Mouse (Mus musculus): ENCODE measurements around the gene Ulk2. TPM values are rescaled to one million over a fixed set of nuclear protein-coding genes. Genes with fewer than 3 reads are reported as not detected.

Gene Ulk2
- total and polyA plus RNA-seq, 3 experiments = 7.9 to 10.5 (median 9.3) TPM

GRCm38 (mm10) chr11:61745781-61746180 is 109.1 kb downstream of the Ulk2 start:
- no peak for DNase-seq (ENCODE audit: extremely low read depth)
- TF ChIP-seq MXI1 (IDR thresholded peaks at IDR 0.05; ENCODE audit: low read depth, low read length) = no peak
- no peak for TF ChIP-seq ZMIZ1 (IDR thresholded peaks at IDR 0.05; ENCODE audit: low read depth, low read length)
- no peak for TF ChIP-seq NRF1 (IDR thresholded peaks at IDR 0.05; ENCODE audit: low read depth, low read length)
- no peak for TF ChIP-seq PAX5 (IDR thresholded peaks at IDR 0.05; ENCODE audit: low read length)
- no peak for TF ChIP-seq USF1 (IDR thresholded peaks at IDR 0.05; ENCODE audit: low read depth, low read length)
- no peak for TF ChIP-seq SIN3A (IDR thresholded peaks at IDR 0.05; ENCODE audit: low read length)
- no peak for TF ChIP-seq CTCF (conservative IDR thresholded peaks at IDR 0.05 in 1 of 2, IDR thresholded peaks at IDR 0.05 in 1 of 2; ENCODE audit: low read depth in 2 of 2, low read length in 2 of 2)
- TF ChIP-seq ZNF384 (IDR thresholded peaks at IDR 0.05; ENCODE audit: low read depth, low read length) = no peak
- H3K36me3 ChIP-seq (replicated peaks in 1 of 2; ENCODE audit: control insufficient read depth in 1 of 2, insufficient read depth in 1 of 2, low read length in 1 of 2) = peaks cover 65 to 91% of the 10 kb centered on the region in 2 experiments

GRCm38 (mm10) chr11:61744460-61744859 is 110.4 kb downstream of the Ulk2 start:
- H3K27ac ChIP-seq (ENCODE audit: insufficient read depth, low read depth) = no peak overlapping the region
- peaks cover 64 to 90% of the 10 kb centered on the region in 2 experiments for H3K36me3 ChIP-seq (replicated peaks in 1 of 2; ENCODE audit: control insufficient read depth in 1 of 2, insufficient read depth in 1 of 2, low read length in 1 of 2)
- H3K79me2 ChIP-seq (replicated peaks; ENCODE audit: control insufficient read depth, extremely low read depth, insufficient read depth, poor library complexity, severe bottlenecking) = no peaks in the 10 kb centered on the region
- no peaks in the 10 kb centered on the region for H3K9me3 ChIP-seq (replicated peaks; ENCODE audit: low read length)
- H3K4me3 ChIP-seq (replicated peaks in 1 of 3; ENCODE audit: low read depth in 2 of 3, low read length in 2 of 3, poor library complexity in 1 of 3) = no peak overlapping the region
- no peak for DNase-seq (ENCODE audit: extremely low read depth)
- H3K4me1 ChIP-seq (ENCODE audit: control insufficient read depth in 1 of 2, insufficient read depth in 2 of 2) = peaks cover 0 to 7% of the 10 kb centered on the region in 2 experiments; a peak in 1 of 4 replicates
- dilution Hi-C loops (cut with MboI; ENCODE audit: extremely low pct_ligation_motif_present, extremely low pct_unique_long_range_greater_than_20kb, low sequenced_read_pairs) (no loop called here), in situ Hi-C loops (cut with MboI; ENCODE audit: low pct_ligation_motif_present, low pct_unique_long_range_greater_than_20kb, low sequenced_read_pairs) (no loop called here)
- H3K9ac ChIP-seq (ENCODE audit: insufficient read depth, low read depth) = no peak overlapping the region
- no peak overlapping the region for H3K4me2 ChIP-seq (ENCODE audit: insufficient read depth, low read depth, poor library complexity, severe bottlenecking)
- peak; percentile 35 to 45; a peak in 3 of 4 replicates for TF ChIP-seq CTCF (conservative IDR thresholded peaks at IDR 0.05 in 1 of 2, IDR thresholded peaks at IDR 0.05 in 1 of 2; ENCODE audit: low read depth in 2 of 2, low read length in 2 of 2)
- no peak for TF ChIP-seq IRF4 (IDR thresholded peaks at IDR 0.05; ENCODE audit: low read depth, low read length)
- TF ChIP-seq MXI1 (IDR thresholded peaks at IDR 0.05; ENCODE audit: low read depth, low read length) = no peak
- H3K27me3 ChIP-seq (replicated peaks) = no peaks in the 10 kb centered on the region

More at GRCm38 (mm10) chr11:61745781-61746180, 109.1 kb downstream of the Ulk2 start:
- in situ Hi-C loops (cut with MboI; ENCODE audit: low pct_ligation_motif_present, low pct_unique_long_range_greater_than_20kb, low sequenced_read_pairs) = no loop called here
- Histone ChIP-seq H3K27me3 (replicated peaks) (no peaks in the 10 kb centered on the region), H3K4me1 (ENCODE audit: control insufficient read depth in 1 of 2, insufficient read depth in 2 of 2) (peaks cover 0 to 7% of the 10 kb centered on the region in 2 experiments; a peak in 1 of 4 replicates), H3K9ac (ENCODE audit: insufficient read depth, low read depth) (no peak overlapping the region), H3K4me3 (replicated peaks in 1 of 3; ENCODE audit: low read depth in 2 of 3, low read length in 2 of 3, poor library complexity in 1 of 3) (no peak overlapping the region), H3K4me2 (ENCODE audit: insufficient read depth, low read depth, poor library complexity, severe bottlenecking) (no peak overlapping the region), H3K9me3 (replicated peaks; ENCODE audit: low read length) (no peaks in the 10 kb centered on the region), H3K79me2 (replicated peaks; ENCODE audit: control insufficient read depth, extremely low read depth, insufficient read depth, poor library complexity, severe bottlenecking) (no peaks in the 10 kb centered on the region; the same call in 1 of the 2 replicates), H3K27ac (ENCODE audit: insufficient read depth, low read depth) (no peak overlapping the region)
- dilution Hi-C loops (cut with MboI; ENCODE audit: extremely low pct_ligation_motif_present, extremely low pct_unique_long_range_greater_than_20kb, low sequenced_read_pairs) = no loop called here

GRCm38 (mm10) chr11:61743768-61744167 is 111.1 kb downstream of the Ulk2 start:
- Histone ChIP-seq H3K9ac (ENCODE audit: insufficient read depth, low read depth) (no peak overlapping the region), H3K4me2 (ENCODE audit: insufficient read depth, low read depth, poor library complexity, severe bottlenecking) (no peak overlapping the region), H3K9me3 (replicated peaks; ENCODE audit: low read length) (no peaks in the 10 kb centered on the region), H3K27ac (ENCODE audit: insufficient read depth, low read depth) (no peak overlapping the region), H3K79me2 (replicated peaks; ENCODE audit: control insufficient read depth, extremely low read depth, insufficient read depth, poor library complexity, severe bottlenecking) (no peaks in the 10 kb centered on the region), H3K36me3 (replicated peaks in 1 of 2; ENCODE audit: control insufficient read depth in 1 of 2, insufficient read depth in 1 of 2, low read length in 1 of 2) (peaks cover 62 to 91% of the 10 kb centered on the region in 2 experiments), H3K27me3 (replicated peaks) (no peaks in the 10 kb centered on the region), H3K4me3 (replicated peaks in 1 of 3; ENCODE audit: low read depth in 2 of 3, low read length in 2 of 3, poor library complexity in 1 of 3) (no peak overlapping the region), H3K4me1 (ENCODE audit: control insufficient read depth in 1 of 2, insufficient read depth in 2 of 2) (peaks cover 0 to 7% of the 10 kb centered on the region in 2 experiments; a peak in 1 of 4 replicates)
- DNase-seq (ENCODE audit: extremely low read depth) = no peak
- TF ChIP-seq TCF12 (IDR thresholded peaks at IDR 0.05; ENCODE audit: low read depth, low read length) (no peak), USF1 (IDR thresholded peaks at IDR 0.05; ENCODE audit: low read depth, low read length) (no peak), NELFE (IDR thresholded peaks at IDR 0.05; ENCODE audit: low read depth, low read length) (no peak), MEF2A (IDR thresholded peaks at IDR 0.05; ENCODE audit: borderline replicate concordance, low read depth, low read length) (no peak), NRF1 (IDR thresholded peaks at IDR 0.05; ENCODE audit: low read depth, low read length) (no peak), ZMIZ1 (IDR thresholded peaks at IDR 0.05; ENCODE audit: low read depth, low read length) (no peak), MAFK (IDR thresholded peaks at IDR 0.05; ENCODE audit: insufficient replicate concordance, low read length) (no peak), RAD21 (IDR thresholded peaks at IDR 0.05; ENCODE audit: low read depth, low read length) (no peak), PAX5 (IDR thresholded peaks at IDR 0.05; ENCODE audit: low read length) (no peak)
- in situ Hi-C loops (cut with MboI; ENCODE audit: low pct_ligation_motif_present, low pct_unique_long_range_greater_than_20kb, low sequenced_read_pairs) = no loop called here
- dilution Hi-C loops (cut with MboI; ENCODE audit: extremely low pct_ligation_motif_present, extremely low pct_unique_long_range_greater_than_20kb, low sequenced_read_pairs) = no loop called here
